Mouse (Mus musculus) bone marrow, adult 2 months (tissue): ENCODE measurements around the gene Klhl7. TPM values are rescaled to one million over a fixed set of nuclear protein-coding genes. Genes with fewer than 3 reads are reported as not detected.
A peak's percentile ranks its signal among the peaks of the same experiment; 100 is the strongest.

Experiments used
- H3K27ac ChIP-seq: fragments of 200-500 bp; 2 replicates; pipeline ENCODE4 v1.5.1; 2012; ENCODE audit warnings: low read depth, mild to moderate bottlenecking, control low read depth, inconsistent platforms, low read length; ENCODE audit not compliant: control insufficient read depth, poor library complexity, insufficient read depth
- H3K4me1 ChIP-seq: fragments of 200-500 bp; 2 replicates; pipeline ENCODE4 v1.6.1; 2011; ENCODE audit warnings: low read length; ENCODE audit not compliant: control insufficient read depth, insufficient read depth
- H3K4me3 ChIP-seq: fragments of 200-500 bp; replicated peaks from 2 replicates; pipeline ENCODE3; 2011; ENCODE audit warnings: mild to moderate bottlenecking, low read depth, low read length, control low read depth; ENCODE audit not compliant: control insufficient read depth
- CTCF ChIP-seq: fragments of 200-500 bp; IDR thresholded peaks from 2 replicates; pipeline ENCODE4 v1.5.1; 2011; ENCODE audit warnings: low read length, control low read depth; ENCODE audit not compliant: control insufficient read depth, insufficient read depth
- POLR2A ChIP-seq: fragments of 200-500 bp; IDR thresholded peaks from 2 replicates; pipeline ENCODE4 v1.6.1; 2011; ENCODE audit warnings: low read depth, mild to moderate bottlenecking, control low read depth, low read length, borderline replicate concordance; ENCODE audit not compliant: control insufficient read depth
- WGBS: fragments of 180-500 bp; shearing (Covaris S2); methylation state at CpG from one replicate; pipeline ENCODE4 v1.1.7; 2018; 5-methylcytosine and 5-hydroxymethylcytosine counted together
- polyA plus RNA-seq: library from polyadenylated mRNA; stranded (reverse); fragments of >200 nt; gene quantifications from 2 replicates; pipeline ENCODE4 v1.2.4, GENCODE M21; 2011; ENCODE audit warnings: low replicate concordance; ENCODE audit not compliant: missing spikeins, insufficient read depth, insufficient read length

The Klhl7 gene
- polyA plus RNA-seq, 1 experiment, result 10.6 TPM

- no peak overlapping the region for H3K4me3 ChIP-seq
- TF ChIP-seq POLR2A, result no peak
- TF ChIP-seq CTCF, result no peak
- 85% methylated on average over 3 of the region's 3 CpGs for WGBS
- no peak overlapping the region for H3K27ac ChIP-seq
- no peaks in the 10 kb centered on the region for H3K4me1 ChIP-seq
Observed at GRCm38 (mm10) chr5:24124579-24125276, 24.3 kb downstream of the Klhl7 start.

GRCm38 (mm10) chr5:24125910-24126636 is 25.7 kb downstream of the Klhl7 start:
- WGBS, result 88% methylated on average over 1 of the region's 1 CpGs
- no peaks in the 10 kb centered on the region for H3K4me1 ChIP-seq
- no peak overlapping the region for H3K27ac ChIP-seq
- no peak overlapping the region for H3K4me3 ChIP-seq
- TF ChIP-seq CTCF (no peak), POLR2A (no peak)

GRCm38 (mm10) chr5:24126967-24127366 is 26.6 kb downstream of the Klhl7 start:
- H3K27ac ChIP-seq, result no peak overlapping the region
- 81% methylated on average over 4 of the region's 4 CpGs for WGBS
- H3K4me3 ChIP-seq, result no peak overlapping the region
- H3K4me1 ChIP-seq, result no peaks in the 10 kb centered on the region
- TF ChIP-seq POLR2A (no peak), CTCF (no peak)

- H3K4me1 ChIP-seq, result no peaks in the 10 kb centered on the region
- H3K27ac ChIP-seq, result no peak overlapping the region
- TF ChIP-seq CTCF, result no peak
- no peak for TF ChIP-seq POLR2A
- H3K4me3 ChIP-seq, result no peak overlapping the region
- 72% methylated on average over 5 of the region's 5 CpGs for WGBS
Observed at GRCm38 (mm10) chr5:24146964-24147363, 46.6 kb downstream of the Klhl7 start.

- Histone ChIP-seq H3K27ac (no peak overlapping the region), H3K4me1 (no peaks in the 10 kb centered on the region), H3K4me3 (no peak overlapping the region)
- TF ChIP-seq CTCF, result no peak
- no peak for TF ChIP-seq POLR2A
Observed at GRCm38 (mm10) chr5:24152199-24152598, 51.8 kb downstream of the Klhl7 start.

GRCm38 (mm10) chr5:24156774-24157173 is 56.4 kb downstream of the Klhl7 start:
- H3K27ac ChIP-seq, result no peak overlapping the region
- no peak overlapping the region for H3K4me3 ChIP-seq
- TF ChIP-seq POLR2A (no peak), CTCF (no peak)
- 89% methylated on average over 6 of the region's 6 CpGs for WGBS
- H3K4me1 ChIP-seq, result no peaks in the 10 kb centered on the region

- under 1% methylated on average over 52 of the region's 52 CpGs for WGBS
- peak; percentile 75; the same call in 1 of the 2 replicates for TF ChIP-seq POLR2A
- TF ChIP-seq CTCF, result no peak
- Histone ChIP-seq H3K27ac (peak within 1 kb of the TSS; percentile 11; the same call in 1 of the 2 replicates), H3K4me1 (no peaks in the 10 kb centered on the region), H3K4me3 (peak within 1 kb of the TSS; percentile 69)
Observed at GRCm38 (mm10) chr5:24164789-24165445, 64.5 kb downstream of the Klhl7 start, which contains the start of gene Nupl2. TSS of gene Nupl2 (plus strand) at chr5:24164963.

- WGBS, result 68% methylated on average over 5 of the region's 5 CpGs
- TF ChIP-seq POLR2A (no peak), CTCF (no peak)
Observed at GRCm38 (mm10) chr5:24167263-24167662, 66.9 kb downstream of the Klhl7 start.

More at GRCm38 (mm10) chr5:24167263-24167662, 66.9 kb downstream of the Klhl7 start:
- H3K4me3 ChIP-seq, result no peak overlapping the region
- no peak overlapping the region for H3K27ac ChIP-seq
- no peaks in the 10 kb centered on the region for H3K4me1 ChIP-seq
